Mouse (Mus musculus) olfactory bulb, adult 2 months (tissue): ENCODE data around the gene Krt35.

Experiments
- CTCF ChIP-seq: fragments of 200-500 bp; IDR thresholded peaks from 2 replicates; pipeline ENCODE4 v1.5.1; 2012; ENCODE audit warnings: low read depth, mild to moderate bottlenecking, low read length, moderate library complexity; ENCODE audit not compliant: insufficient read depth
- POLR2A ChIP-seq: fragments of 200-500 bp; IDR thresholded peaks from 2 replicates; pipeline ENCODE4 v1.6.1; 2012; ENCODE audit warnings: mild to moderate bottlenecking, low read depth, low read length, moderate library complexity; ENCODE audit not compliant: insufficient read depth

- TF ChIP-seq POLR2A (no peak), CTCF (no peak)
Measured at GRCm38 (mm10) chr11:100087861-100088260, 8.2 kb downstream of the Krt35 start, which contains the start of gene Krt32.
